Mouse (Mus musculus) liver, postnatal 0 days (tissue): ENCODE measurements around the gene Ddhd1. TPM values are rescaled to one million over a fixed set of nuclear protein-coding genes. Genes with fewer than 3 reads are reported as not detected.

ENCODE experiments used
- ATAC-seq: fragments of 200-750 bp; cut with Nextera tagmentation; 2 replicates; pipeline ENCODE4 v1.8.0; 2017; ENCODE audit warnings: mild to moderate bottlenecking, moderate library complexity
- DNase-seq: peaks from one replicate; pipeline ENCODE4 v3.0.0-alpha.2; 2016
- H3K27ac ChIP-seq: fragments of 300-500 bp; sonication (generic); 2 replicates; pipeline ENCODE4 v1.5.1; 2014; ENCODE audit warnings: antibody characterized with exemption, moderate library complexity, mild to moderate bottlenecking, low read depth
- H3K27me3 ChIP-seq: fragments of 300-500 bp; sonication (generic); 2 replicates; pipeline ENCODE4 v1.6.1; 2014; ENCODE audit warnings: low read length, control low read depth, mixed read lengths; ENCODE audit not compliant: insufficient read depth
- H3K36me3 ChIP-seq: fragments of 300-500 bp; sonication (generic); replicated peaks from 2 replicates; pipeline ENCODE4 v1.6.1; 2014; ENCODE audit warnings: mild to moderate bottlenecking, control low read depth, low read length, moderate library complexity, mixed read lengths; ENCODE audit not compliant: insufficient read depth
- H3K4me1 ChIP-seq: fragments of 300-500 bp; sonication (generic); 2 replicates; pipeline ENCODE4 v1.6.1; 2014; ENCODE audit warnings: antibody characterized with exemption, mild to moderate bottlenecking, control low read depth; ENCODE audit not compliant: insufficient read depth
- H3K4me2 ChIP-seq: fragments of 300-500 bp; sonication (generic); 2 replicates; pipeline ENCODE4 v1.6.1; 2014; ENCODE audit warnings: low read depth, mild to moderate bottlenecking, low read length, moderate library complexity, mixed read lengths
- H3K4me3 ChIP-seq: fragments of 300-500 bp; sonication (generic); 2 replicates; pipeline ENCODE4 v1.5.1; 2014; ENCODE audit warnings: low read depth, low read length
- H3K9ac ChIP-seq: fragments of 300-500 bp; sonication (generic); replicated peaks from 2 replicates; pipeline ENCODE4 v1.6.1; 2014; ENCODE audit warnings: mild to moderate bottlenecking, moderate library complexity
- H3K9me3 ChIP-seq: fragments of 300-500 bp; sonication (generic); 2 replicates; pipeline ENCODE4 v1.6.1; 2016; ENCODE audit warnings: mild to moderate bottlenecking, control low read depth, low read length, mixed read lengths
- CTCF ChIP-seq: sonication (generic); IDR thresholded peaks from 2 replicates; pipeline ENCODE4 v1.5.1; 2016; ENCODE audit warnings: antibody characterized with exemption, low read depth
- EP300 ChIP-seq: IDR thresholded peaks from 2 replicates; pipeline ENCODE4 v1.6.1; 2016; ENCODE audit warnings: antibody characterized with exemption, low read depth, mild to moderate bottlenecking
- WGBS: fragments of 180-500 bp; shearing (Covaris S2); extraction: QIAGEN DNeasy Blood & Tissue Kit; methylation state at CpG from one replicate; pipeline ENCODE4 v1.1.7; 2014; ENCODE audit not compliant: insufficient replicate concordance; 5-methylcytosine and 5-hydroxymethylcytosine counted together
- polyA plus RNA-seq: library from polyadenylated mRNA; unstranded; fragments of >200 nt; fragmentation: Nextera tagmentation; extraction: Ambion mirVana; gene quantifications from 2 replicates; pipeline ENCODE4 v1.2.1, GENCODE M21; 2015

Ddhd1 gene
- polyA plus RNA-seq, 1 experiment from 2014 or later = 3.7 TPM

GRCm38 (mm10) chr14:45615776-45616175 lies 42.2 kb downstream of the Ddhd1 start:
- H3K27me3 ChIP-seq = no peaks in the 10 kb centered on the region
- DNase-seq (no peak), ATAC-seq (no peak)
- TF ChIP-seq CTCF = no peak
- no peak for TF ChIP-seq EP300
- H3K4me1 ChIP-seq = no peaks in the 10 kb centered on the region
- WGBS = 93% methylated on average over 2 of the region's 2 CpGs
- H3K9ac ChIP-seq = no peak overlapping the region
- H3K4me2 ChIP-seq = no peak overlapping the region
- H3K27ac ChIP-seq = no peak overlapping the region
- peaks cover 57% of the 10 kb centered on the region for H3K36me3 ChIP-seq
- no peaks in the 10 kb centered on the region for H3K9me3 ChIP-seq
- H3K4me3 ChIP-seq = no peak overlapping the region

- H3K4me1 ChIP-seq = no peaks in the 10 kb centered on the region
- no peaks in the 10 kb centered on the region for H3K9me3 ChIP-seq
- no peak overlapping the region for H3K4me2 ChIP-seq
- ATAC-seq (no peak), DNase-seq (no peak)
- no peaks in the 10 kb centered on the region for H3K27me3 ChIP-seq
- no peak for TF ChIP-seq EP300
- H3K27ac ChIP-seq = no peak overlapping the region
- H3K36me3 ChIP-seq = peaks cover 61% of the 10 kb centered on the region
- H3K9ac ChIP-seq = no peak overlapping the region
- 76% methylated on average over 4 of the region's 4 CpGs for WGBS
- no peak overlapping the region for H3K4me3 ChIP-seq
Observed at GRCm38 (mm10) chr14:45614822-45615221, 43.1 kb downstream of the Ddhd1 start.

DNA sequence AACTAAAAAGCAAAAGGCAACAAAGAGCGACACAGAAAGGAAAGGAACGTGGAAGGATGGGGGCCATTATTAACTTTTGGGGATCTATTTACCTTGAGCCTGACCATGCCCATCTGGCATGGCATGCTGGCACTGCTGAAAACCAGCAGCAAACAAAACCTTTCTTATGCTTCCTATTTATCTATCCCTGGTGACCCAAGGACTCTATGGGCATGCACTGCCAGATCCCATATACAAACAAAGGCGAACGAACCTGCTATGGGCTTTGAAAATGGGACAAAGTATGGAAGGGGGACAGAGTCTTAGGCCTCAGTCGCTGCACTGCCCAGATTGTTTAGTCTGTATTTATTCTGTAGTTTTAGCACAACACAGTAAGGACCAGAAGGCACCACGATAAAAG lies 43.5 kb downstream of the Ddhd1 start:
- ATAC-seq (no peak), DNase-seq (no peak)
- 91% methylated on average over 6 of the region's 6 CpGs for WGBS

DNA sequence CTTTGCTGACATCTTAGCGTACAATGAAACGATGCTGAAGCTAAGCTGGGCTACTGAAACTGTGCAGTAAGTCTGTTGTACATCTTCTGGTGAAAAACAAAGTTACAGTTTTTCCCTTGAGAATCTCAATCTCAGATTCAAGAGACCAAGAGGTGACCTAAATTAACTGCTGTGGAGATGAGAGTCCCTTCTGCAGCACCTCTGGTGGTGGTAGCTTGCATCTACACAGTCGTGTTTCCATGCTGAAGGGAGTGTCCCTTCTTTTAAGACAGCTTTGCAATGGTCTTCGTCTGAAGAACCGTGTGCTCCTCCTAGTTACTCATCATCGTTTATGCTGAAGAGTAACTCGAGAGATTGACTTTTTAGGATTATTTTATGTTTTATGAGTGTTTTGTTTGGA lies 46.3 kb downstream of the Ddhd1 start:
- H3K4me3 ChIP-seq = no peak overlapping the region
- TF ChIP-seq CTCF (peak; percentile 45), EP300 (no peak)
- no peaks in the 10 kb centered on the region for H3K4me1 ChIP-seq
- H3K27ac ChIP-seq = no peak overlapping the region
- no peak overlapping the region for H3K9ac ChIP-seq
- 83% methylated on average over 7 of the region's 7 CpGs for WGBS
- no peaks in the 10 kb centered on the region for H3K9me3 ChIP-seq
- no peak overlapping the region for H3K4me2 ChIP-seq
- ATAC-seq = no peak
- H3K27me3 ChIP-seq = no peaks in the 10 kb centered on the region
- peaks cover 60% of the 10 kb centered on the region for H3K36me3 ChIP-seq
- no peak for DNase-seq

More for the DNA sequence above, 43.5 kb downstream of the Ddhd1 start:
- peaks cover 61% of the 10 kb centered on the region for H3K36me3 ChIP-seq
- H3K4me2 ChIP-seq = no peak overlapping the region
- no peak overlapping the region for H3K4me3 ChIP-seq
- no peaks in the 10 kb centered on the region for H3K27me3 ChIP-seq
- no peaks in the 10 kb centered on the region for H3K4me1 ChIP-seq
- H3K9me3 ChIP-seq = no peaks in the 10 kb centered on the region
- TF ChIP-seq EP300 = no peak
- TF ChIP-seq CTCF = no peak
- H3K9ac ChIP-seq = no peak overlapping the region
- no peak overlapping the region for H3K27ac ChIP-seq

DNA sequence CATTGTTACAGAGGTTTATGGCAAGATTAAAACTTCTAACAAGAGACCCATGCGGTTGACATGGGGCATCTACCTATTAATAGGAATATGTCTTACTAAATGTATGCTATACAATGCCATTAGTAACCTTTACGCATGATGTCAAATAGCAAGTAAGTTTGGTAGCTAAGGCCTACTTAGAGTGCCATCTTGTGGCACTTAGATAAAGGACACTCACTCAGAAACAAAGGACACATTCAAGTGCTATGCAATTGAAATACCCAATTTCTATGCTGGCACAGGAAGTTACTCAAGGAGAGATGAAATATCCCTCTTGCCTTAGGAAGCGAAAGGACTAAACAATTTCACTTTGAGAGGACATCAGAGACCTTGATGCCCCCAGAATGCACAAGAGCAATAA lies 55.9 kb downstream of the Ddhd1 start:
- H3K4me1 ChIP-seq = no peaks in the 10 kb centered on the region
- H3K27ac ChIP-seq = no peak overlapping the region
- no peak for DNase-seq
- no peak for ATAC-seq
- H3K9me3 ChIP-seq = no peaks in the 10 kb centered on the region
- WGBS = 74% methylated on average over 3 of the region's 3 CpGs
- H3K36me3 ChIP-seq = peaks cover 30% of the 10 kb centered on the region
- H3K9ac ChIP-seq = no peak overlapping the region
- peak; percentile 76 for TF ChIP-seq CTCF
- no peak for TF ChIP-seq EP300
- H3K4me3 ChIP-seq = no peak overlapping the region
- H3K4me2 ChIP-seq = no peak overlapping the region
- H3K27me3 ChIP-seq = no peaks in the 10 kb centered on the region

- no peak overlapping the region for H3K27ac ChIP-seq
- H3K4me1 ChIP-seq = no peaks in the 10 kb centered on the region
- peaks cover 39% of the 10 kb centered on the region for H3K36me3 ChIP-seq
- DNase-seq (no peak), ATAC-seq (no peak)
- no peak overlapping the region for H3K4me2 ChIP-seq
- no peaks in the 10 kb centered on the region for H3K27me3 ChIP-seq
- TF ChIP-seq CTCF = no peak
- TF ChIP-seq EP300 = no peak
- no peak overlapping the region for H3K9ac ChIP-seq
- no peaks in the 10 kb centered on the region for H3K9me3 ChIP-seq
- no peak overlapping the region for H3K4me3 ChIP-seq
- WGBS = 86% methylated on average over 9 of the region's 9 CpGs
Observed at GRCm38 (mm10) chr14:45600587-45600986, 57.4 kb downstream of the Ddhd1 start.

DNA sequence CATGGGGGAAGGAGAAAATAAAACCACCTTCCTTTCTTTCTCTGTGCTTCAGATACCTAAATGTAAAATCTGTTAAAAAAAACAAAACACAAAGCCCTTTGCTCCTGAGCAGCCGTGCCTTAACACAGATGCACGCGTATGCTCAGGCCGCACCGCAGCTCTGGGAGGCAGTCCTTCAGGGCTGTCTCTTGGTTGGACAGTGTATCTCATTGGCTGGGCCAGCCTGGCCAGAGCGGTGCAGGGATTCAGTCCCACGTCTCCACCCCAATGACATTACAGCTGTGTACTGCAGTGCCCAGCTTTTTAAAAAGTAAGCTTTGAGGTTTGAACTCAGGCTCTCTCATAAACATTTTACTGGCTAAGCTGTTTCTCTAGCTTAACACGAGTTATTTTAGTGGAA lies 60.1 kb downstream of the Ddhd1 start:
- peaks cover 51% of the 10 kb centered on the region for H3K36me3 ChIP-seq
- WGBS = 85% methylated on average over 8 of the region's 8 CpGs
- no peaks in the 10 kb centered on the region for H3K4me1 ChIP-seq
- no peak overlapping the region for H3K9ac ChIP-seq
- no peak for DNase-seq
- no peak for TF ChIP-seq CTCF
- TF ChIP-seq EP300 = no peak
- no peak for ATAC-seq
- H3K9me3 ChIP-seq = no peaks in the 10 kb centered on the region
- no peak overlapping the region for H3K27ac ChIP-seq
- no peaks in the 10 kb centered on the region for H3K27me3 ChIP-seq
- H3K4me2 ChIP-seq = no peak overlapping the region
- no peak overlapping the region for H3K4me3 ChIP-seq
